Mouse (Mus musculus) cerebellum, adult 2 months (tissue): ENCODE results near the gene Hspb2.

Experiments used
- CTCF ChIP-seq: fragments of 200-500 bp; IDR thresholded peaks from 2 replicates; pipeline ENCODE4 v1.5.1; 2011; ENCODE audit warnings: low read depth, mild to moderate bottlenecking, control low read depth, low read length, moderate library complexity, borderline replicate concordance; ENCODE audit not compliant: insufficient read depth
- POLR2A ChIP-seq: fragments of 200-500 bp; IDR thresholded peaks from 2 replicates; pipeline ENCODE4 v1.6.1; 2011; ENCODE audit warnings: low read length, control low read depth, borderline replicate concordance; ENCODE audit not compliant: insufficient read depth

- TF ChIP-seq POLR2A (no peak), CTCF (peak; percentile 78)
Observed at GRCm38 (mm10) chr9:50734989-50735388, 17.2 kb downstream of the Hspb2 start.
